Mouse (Mus musculus) retina, adult 2 months (tissue): ENCODE results near the gene Cxcl15.
"Not testable (repeated sequence)": the region's sequence is repeated elsewhere in the genome, so short reads cannot be mapped to it uniquely, and the experiment has no call there.

Experiments
- DNase-seq: peaks from one replicate; pipeline ENCODE4 v3.0.0-alpha.2; 2012; ENCODE audit warnings: low read depth, low spot score

Gene Cxcl15

DNA sequence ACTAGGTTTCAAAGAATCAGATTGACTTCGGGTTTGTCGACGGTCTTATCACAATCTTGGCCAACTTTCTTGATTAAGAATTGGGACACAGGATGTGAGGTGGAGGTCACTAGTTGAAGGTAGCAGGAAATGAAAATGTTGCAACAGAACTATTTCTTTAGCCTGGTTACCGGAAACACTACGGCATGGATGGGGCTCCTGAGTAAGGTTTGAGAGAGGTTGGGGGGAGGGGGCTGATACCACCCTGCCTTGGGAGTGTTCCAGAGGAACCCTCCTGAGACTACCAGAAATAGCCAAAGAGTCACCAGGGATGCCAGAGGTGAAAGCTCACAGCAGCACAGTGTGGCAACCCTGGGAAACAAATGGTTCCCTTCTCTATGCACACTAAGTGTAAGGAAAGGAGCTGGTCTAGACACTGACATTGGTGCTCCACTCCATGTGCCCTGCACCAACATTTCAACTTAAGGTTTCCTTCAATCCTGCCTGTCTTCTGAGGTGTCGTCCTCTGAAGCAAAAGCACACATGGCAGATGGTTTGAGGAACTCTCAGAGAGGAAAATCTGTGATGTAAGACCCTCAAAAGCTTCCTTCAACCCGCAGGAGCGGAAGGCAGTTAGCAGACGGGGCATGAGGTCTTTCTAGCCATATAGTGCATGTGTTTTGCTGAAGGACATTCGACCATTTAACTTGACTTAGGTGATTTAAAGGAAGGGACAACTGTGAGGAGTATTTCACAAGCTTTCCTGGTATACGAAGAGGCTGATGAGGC lies 4.8 kb upstream of the Cxcl15 start:
- DNase-seq, result no peak

DNA sequence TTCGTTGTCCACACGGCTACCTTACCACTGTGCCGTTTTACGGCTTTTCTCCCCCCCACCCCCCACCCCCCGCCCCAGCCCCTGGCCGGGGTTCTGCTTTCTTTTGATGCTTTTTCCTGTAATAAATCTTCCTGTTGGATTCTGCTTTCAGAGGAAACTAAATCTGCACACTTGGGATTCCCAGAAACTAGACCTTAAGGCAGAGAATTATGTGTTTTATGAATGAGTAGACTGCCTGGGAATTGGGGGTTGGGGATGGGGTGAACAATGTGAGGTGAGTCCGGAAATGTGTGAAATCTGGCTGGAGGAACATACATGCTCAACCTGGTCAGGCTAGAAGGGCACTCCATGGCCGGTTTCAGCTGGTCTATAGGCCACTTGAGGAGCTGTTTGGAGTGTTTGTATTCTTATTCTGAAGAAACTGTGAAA lies 4.2 kb upstream of the Cxcl15 start:
- no peak for DNase-seq

DNA sequence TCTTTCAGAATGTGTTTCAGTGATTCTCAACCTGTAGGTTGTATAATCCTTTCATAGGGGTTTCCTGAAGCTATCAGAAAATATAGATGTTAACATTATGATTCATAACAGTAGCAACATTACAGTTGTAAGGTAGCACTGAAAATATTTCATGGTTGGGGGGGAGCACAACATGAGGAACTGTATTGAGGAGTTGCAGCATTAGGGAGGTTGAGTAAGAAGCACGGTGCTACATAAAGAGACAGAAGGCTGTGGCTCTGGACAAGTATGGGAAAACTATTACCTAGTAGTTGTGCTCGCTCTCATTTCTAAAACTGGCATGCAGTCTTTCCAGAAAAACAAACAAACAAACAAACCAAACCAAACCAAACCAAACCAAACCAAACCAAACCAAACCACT lies 1.1 kb downstream of the Cxcl15 start:
- not testable (repeated sequence) for DNase-seq

DNA sequence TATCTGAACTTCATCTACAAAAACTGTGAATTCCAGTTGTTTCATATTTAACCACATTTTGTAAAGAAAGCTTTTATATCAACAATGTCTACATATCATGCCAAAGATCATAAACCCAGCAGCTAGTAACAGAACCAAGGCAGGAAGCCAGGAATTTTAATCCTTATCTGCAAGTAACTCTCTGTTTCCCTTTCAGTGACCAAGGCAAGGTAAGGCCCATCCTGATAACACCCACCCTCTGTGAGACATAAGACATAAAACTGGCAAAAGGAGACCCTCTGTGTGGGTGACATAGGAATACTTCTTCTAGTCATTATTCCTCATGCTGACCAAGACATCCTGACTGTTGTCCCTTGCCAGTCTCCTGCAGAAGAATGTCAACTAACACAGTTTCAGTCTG lies 10.2 kb downstream of the Cxcl15 start:
- no peak for DNase-seq

DNA sequence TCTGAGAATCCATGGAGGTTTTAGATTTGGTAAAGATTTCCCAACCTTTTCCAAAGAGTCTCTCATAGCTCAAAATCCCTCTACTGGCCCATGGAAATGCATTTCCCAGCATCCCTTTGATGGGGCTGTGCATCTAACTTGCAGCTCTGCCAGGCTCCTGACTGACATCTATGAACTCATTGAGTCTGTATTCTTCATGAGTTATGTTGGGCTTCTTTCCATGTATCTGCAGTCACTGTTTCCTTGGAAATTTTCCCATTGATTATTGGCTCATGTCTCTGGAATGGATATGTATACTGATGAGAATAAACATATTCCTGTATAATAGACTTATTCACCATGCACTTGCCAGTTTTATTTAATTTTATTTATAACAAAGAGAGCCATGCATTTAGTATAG lies 11.7 kb downstream of the Cxcl15 start:
- DNase-seq, result no peak

DNA sequence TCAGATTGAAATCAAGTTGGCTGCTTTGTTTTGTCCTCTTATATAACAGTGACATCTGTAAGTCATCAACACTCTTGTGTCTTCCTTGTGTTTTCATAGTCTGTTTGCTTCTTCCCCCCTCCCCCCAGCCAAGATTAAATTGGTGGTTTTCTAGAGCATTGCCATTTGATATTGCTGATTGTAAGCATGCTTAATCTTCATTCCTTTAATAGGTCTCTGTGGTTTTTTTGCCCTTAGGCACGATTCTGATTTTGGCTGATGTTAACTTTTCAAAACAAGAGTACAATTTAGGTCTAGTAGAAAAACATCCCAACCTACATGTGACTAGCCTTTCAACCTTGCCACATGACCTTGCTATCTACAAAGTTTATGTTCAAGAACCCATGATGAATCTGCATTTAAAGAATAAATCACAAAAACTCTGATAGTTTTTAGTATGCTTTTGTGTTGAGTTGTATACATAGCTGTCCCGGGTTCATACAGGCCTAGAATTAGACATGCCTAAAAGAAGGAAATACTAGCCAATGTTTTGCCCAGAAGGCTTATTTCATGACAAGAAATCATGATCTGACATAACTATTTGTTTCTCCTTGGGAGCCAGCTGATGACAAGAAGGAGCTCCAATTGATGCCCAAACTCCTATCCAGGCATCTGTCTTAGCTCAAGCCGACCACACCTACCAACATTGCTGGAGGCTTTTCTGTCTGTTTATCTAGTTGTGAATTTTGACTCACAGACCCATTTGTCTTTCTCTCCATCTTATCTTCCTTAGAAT lies 13.0 kb downstream of the Cxcl15 start:
- no peak for DNase-seq

DNA sequence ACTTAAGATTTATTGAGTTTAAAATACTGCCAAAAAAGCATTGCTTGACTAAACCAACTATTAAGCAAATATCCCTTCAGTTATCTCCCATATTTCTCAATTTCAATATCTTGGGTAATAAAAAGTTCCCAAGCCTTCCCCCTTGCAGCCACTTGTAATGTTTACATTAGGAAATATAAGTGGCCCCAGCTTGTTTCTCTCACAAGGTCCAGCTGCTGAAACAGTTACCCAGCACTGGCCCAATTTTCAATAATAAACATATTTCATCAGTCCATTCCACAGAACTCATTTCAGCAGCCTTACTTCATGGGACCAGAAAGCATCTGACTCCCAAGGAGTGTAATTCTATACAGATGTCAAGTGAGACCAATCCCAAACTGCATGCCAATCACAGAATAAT lies 25.4 kb downstream of the Cxcl15 start:
- DNase-seq, result no peak

DNA sequence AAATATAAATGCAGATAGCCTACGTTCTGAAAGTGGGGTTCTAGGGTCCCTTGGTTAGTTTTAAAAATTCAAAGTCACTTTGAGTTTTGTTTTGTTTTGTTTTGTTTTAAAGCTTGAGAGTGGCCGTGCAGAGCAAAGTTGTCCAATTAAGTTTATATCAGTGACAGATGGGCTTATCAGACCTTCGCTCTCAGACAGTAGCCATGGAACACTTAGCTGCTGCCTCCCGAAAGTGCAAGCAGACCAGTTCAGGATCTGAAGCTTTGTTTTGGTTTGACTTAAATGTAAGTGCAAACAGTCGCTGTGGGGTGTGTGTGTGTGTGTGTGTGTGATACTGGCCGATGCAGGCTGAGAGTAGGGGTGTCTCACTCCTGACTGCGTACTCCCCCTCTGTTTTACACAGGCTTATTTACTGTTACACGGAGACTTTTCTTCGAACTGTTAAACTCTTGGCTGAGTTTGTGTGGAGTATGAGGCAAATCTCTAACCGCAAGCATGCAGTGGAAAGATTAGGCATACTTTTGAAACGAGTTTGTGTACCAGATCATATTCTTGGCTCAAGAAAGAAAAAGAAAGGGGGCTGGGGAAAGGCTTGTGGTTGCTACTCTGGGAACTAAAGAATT lies 37.9 kb downstream of the Cxcl15 start:
- DNase-seq, result no peak

DNA sequence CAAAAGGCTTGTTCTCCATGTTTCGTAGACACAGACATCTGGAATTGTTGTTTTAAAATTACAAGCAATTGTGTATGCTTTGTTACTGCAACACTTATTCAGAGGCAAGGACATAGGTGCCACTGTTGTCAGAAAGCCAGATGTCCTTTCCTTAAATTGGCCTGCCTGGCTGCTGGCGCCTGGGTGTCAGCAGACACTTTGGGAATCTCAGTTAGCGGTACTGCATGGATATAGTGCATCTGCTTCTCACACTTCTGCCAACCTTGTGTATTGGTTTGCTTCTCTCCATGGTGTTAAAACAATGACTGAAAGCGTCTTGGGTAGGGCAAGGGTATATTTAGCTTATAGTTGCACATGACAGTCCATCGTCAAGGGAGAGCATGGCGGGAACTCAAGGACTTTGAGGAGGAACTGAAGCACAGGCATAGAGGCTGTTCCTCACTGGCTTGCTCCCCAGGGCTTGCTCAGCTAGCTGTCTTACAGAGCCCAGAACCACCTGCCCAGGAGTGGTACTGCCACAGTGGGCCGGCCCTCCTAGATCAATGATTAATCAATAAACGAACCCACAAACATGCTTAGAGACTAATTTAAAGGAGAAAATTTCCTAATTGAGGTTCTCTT lies 38.5 kb downstream of the Cxcl15 start:
- DNase-seq, result no peak

DNA sequence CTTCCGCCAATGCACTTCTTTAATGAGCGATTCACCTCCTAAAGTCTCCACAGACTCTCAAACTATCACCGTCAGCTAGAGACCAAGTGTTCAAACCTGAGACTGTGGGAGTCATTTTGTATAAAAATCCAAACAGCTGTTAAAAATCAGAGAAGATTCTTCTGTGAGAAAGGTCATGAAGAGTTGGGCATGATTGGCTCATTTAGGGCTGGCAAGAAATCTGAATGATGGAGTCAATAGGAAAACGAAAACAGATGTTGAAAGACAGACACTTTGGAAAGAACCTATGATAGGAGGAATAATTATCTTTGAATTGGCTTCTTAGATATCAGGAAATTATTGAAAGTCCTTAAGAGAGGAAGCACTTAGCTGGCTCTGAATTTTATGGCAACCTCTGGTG lies 40.1 kb downstream of the Cxcl15 start:
- DNase-seq, result no peak

DNA sequence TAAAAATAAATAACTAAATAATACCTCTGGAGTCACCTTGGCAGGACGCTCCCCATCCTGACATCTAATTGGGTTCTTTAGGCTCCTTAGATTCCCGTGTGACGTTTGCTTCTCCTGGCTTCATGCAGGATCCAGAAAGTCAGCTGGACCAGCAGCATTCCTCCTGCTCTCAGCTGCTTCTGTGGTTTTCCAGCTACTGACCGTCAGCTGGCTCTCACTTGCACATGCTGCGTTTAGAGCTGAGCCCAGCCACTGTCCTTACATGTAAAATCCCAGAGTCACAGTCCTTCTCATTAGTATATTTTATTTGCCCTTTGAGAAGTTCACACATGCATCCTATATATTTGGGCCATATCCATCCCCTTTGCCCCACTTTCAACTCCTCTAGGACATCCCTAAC lies 44.2 kb downstream of the Cxcl15 start:
- DNase-seq, result no peak

DNA sequence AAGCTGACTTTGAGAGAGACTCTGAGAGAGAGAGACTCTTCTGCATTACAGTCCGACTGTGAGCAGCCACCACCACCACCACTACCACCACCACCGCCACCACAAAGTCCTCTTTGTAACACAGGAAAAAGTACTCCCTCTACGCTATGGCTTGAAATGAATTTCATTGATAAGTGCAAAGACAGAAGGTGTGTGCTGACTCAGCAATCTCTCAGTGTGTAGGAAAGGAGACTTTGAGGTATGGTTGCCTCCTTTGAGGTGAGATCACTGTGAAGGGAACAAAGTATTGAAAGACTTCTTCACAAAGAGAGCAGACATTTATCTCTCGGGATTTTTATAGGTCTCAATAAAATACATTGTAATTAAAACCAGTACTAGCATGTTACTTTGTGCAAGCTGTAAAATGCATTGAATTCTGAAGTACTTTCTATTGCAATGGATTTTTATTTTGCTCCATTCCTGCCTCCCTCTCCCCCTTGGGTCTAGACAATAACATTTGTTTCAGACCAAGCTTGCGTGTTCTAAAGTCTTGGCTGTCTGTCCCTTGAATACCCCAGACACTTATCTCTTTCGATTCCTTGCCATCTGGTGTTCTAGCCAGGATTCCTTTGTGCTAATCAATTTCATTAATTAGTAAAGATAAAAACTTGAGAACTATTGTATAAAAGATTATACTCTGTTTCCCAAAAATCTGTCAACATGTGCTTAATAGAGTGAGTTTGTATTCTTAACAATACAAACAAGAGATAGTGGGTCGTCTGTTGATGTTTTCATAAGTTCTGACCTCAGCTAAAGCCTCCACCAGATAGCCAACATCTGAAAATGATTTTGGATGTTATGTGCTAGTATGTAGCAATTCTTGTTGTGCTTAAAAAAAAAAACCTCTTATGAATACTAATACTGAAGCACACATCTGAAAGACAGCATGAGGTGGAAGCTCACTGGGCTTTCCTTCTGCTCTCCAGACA lies 46.9 kb downstream of the Cxcl15 start:
- DNase-seq, result no peak

DNA sequence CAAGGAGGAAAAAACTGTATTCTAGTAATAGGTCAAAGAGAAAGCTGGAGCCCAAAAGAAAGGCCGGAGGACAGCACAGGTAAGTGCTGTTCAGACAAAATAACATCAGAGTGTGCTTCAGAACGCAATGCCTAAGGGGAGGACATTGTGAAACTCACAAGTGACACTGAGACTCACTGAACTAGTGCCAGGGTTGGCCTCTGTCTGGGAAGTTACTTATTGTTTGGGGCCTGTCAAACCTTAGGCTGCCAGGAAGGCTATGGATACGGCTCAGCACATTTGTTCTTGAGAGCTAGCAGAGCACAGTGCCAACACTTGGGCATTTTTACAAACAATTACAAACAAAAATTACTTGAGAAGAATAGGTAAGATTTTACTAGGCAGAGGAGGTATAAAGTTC lies 49.6 kb downstream of the Cxcl15 start:
- no peak for DNase-seq

DNA sequence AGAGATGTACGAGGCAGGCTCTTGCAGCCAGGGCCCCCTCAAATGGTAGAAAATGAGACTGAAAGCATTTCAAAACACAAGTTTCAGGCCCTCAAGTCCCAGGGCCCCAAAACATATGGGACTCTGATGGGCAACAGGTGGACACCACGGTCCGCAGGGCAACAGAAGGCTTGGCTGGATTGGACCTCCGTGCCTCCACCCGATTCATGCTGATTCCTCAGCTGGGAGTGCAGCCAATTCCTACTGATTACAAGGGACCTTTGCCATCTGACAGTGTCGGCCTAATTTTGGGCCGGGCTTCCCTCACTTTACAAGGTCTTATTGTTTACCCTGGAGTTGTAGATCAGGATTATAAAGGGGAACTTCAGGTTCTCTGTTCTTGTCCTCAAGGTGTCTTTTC lies 55.8 kb downstream of the Cxcl15 start:
- not testable (repeated sequence) for DNase-seq

DNA sequence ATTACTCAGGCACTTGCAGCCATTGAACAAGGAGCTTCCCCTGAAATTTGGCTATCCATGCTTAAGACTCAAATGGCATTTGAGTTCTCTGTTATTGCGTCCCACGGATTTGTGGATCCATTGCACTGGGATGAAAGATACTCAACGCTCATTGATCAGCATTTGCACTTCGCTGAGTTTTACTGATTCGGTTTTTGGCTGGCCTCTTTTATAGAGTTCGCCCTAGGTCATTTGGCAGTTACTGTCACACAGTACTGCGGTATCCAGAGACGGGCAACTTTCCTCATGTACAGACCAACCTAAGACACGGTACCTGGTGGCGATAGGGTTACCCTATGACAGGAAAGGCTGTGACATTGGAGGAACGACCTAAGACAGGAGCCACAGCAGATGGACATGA lies 57.1 kb downstream of the Cxcl15 start:
- DNase-seq, result not testable (repeated sequence)
